Comparison of ENCODE assay signal across 13 mouse cellular contexts in genomic region chr13:83997599-83998369, GRCm38 (mm10).
DNase-seq lines count a peak whose midpoint lies in the region; ATAC-seq lines count a peak whose summit lies in the region.
"Had no signal": no experiment of that assay in that cellular context is flagged by ENCODE, and none has a peak within 500 bp of the region (broad histone marks: within the 10 kb centered on the region; RNA-seq: fewer than 3 reads in every experiment).

No protein-coding gene starts in this region.

- H3K4me2 ChIP-seq in forebrain, embryonic 11.5 days (ENCODE audit: low read depth, low read length, severe bottlenecking) = no peak overlapping the region
- H3K4me2 ChIP-seq in hindbrain, embryonic 16.5 days (ENCODE audit: low read length) = peak overlapping the region; percentile 28; the same call in 1 of the 2 replicates
- H3K4me2 ChIP-seq in midbrain, embryonic 16.5 days (ENCODE audit: low read length) = peak overlapping the region; percentile 33
- H3K4me2 ChIP-seq: liver, embryonic 15.5 days had no signal

- no peak overlapping the region for H3K27ac ChIP-seq in forebrain, embryonic 11.5 days (ENCODE audit: low read depth, low read length)
- peak overlapping the region; percentile 55 for H3K27ac ChIP-seq in hindbrain, embryonic 16.5 days (ENCODE audit: low read depth, low read length)
- H3K27ac ChIP-seq in midbrain, embryonic 16.5 days (ENCODE audit: low read length) = peak overlapping the region; percentile 67
- H3K27ac ChIP-seq: kidney, postnatal 0 days; liver, embryonic 15.5 days had no signal

- no peaks in the 10 kb centered on the region for H3K36me3 ChIP-seq in forebrain, embryonic 11.5 days (ENCODE audit: control insufficient read depth, insufficient read depth, low read length)
- no peaks in the 10 kb centered on the region for H3K36me3 ChIP-seq in hindbrain, embryonic 16.5 days (ENCODE audit: control insufficient read depth, insufficient read depth, low read length)
- no peaks in the 10 kb centered on the region for H3K36me3 ChIP-seq in midbrain, embryonic 16.5 days (ENCODE audit: control insufficient read depth, insufficient read depth, low read length)
- H3K36me3 ChIP-seq: liver, embryonic 15.5 days had no signal

- ATAC-seq in forebrain, embryonic 11.5 days (replicated peaks; ENCODE audit: low FRiP score) = peak; percentile 56; the same call in 1 of the 2 replicates
- ATAC-seq in hindbrain, embryonic 16.5 days = peak; percentile 77
- peak; percentile 82 for ATAC-seq in midbrain, embryonic 16.5 days

- peak; percentile 20 for DNase-seq in embryo, embryonic 11 days
- no peak for DNase-seq in embryo, embryonic 9.5 days (ENCODE audit: extremely low spot score)
- no peak for DNase-seq in forebrain, embryonic 11.5 days (ENCODE audit: low spot score)
- no peak for DNase-seq in ovary, adult 18-20 months (ENCODE audit: low spot score)
- DNase-seq in urinary bladder, postnatal 4 days (ENCODE audit: low spot score in 2 of 2) = no peak
- no peak for DNase-seq in spleen, adult 18-20 months
- DNase-seq: adrenal gland, postnatal 14 days; gastrocnemius, postnatal 10 days had no signal

- H3K9me3 ChIP-seq in forebrain, embryonic 11.5 days (ENCODE audit: control insufficient read depth, low read length) = no peaks in the 10 kb centered on the region
- H3K9me3 ChIP-seq in hindbrain, embryonic 16.5 days (ENCODE audit: control insufficient read depth, low read length) = no peaks in the 10 kb centered on the region
- no peaks in the 10 kb centered on the region for H3K9me3 ChIP-seq in midbrain, embryonic 16.5 days (replicated peaks; ENCODE audit: control insufficient read depth, low read length, poor library complexity, severe bottlenecking)
- H3K9me3 ChIP-seq: liver, embryonic 15.5 days; megakaryocyte, embryonic 14.5 days had no signal

- H3K4me1 ChIP-seq in forebrain, embryonic 11.5 days (replicated peaks; ENCODE audit: control insufficient read depth, insufficient read depth, low read length) = no peaks in the 10 kb centered on the region; the same call in 1 of the 2 replicates
- H3K4me1 ChIP-seq in hindbrain, embryonic 16.5 days (ENCODE audit: control insufficient read depth, insufficient read depth, low read depth, low read length) = no peaks in the 10 kb centered on the region
- peaks cover 5% of the 10 kb centered on the region; the same call in 1 of the 2 replicates for H3K4me1 ChIP-seq in midbrain, embryonic 16.5 days (ENCODE audit: control insufficient read depth, insufficient read depth, low read length)
- H3K4me1 ChIP-seq: liver, embryonic 15.5 days; megakaryocyte, embryonic 14.5 days had no signal

- H3K27me3 ChIP-seq in forebrain, embryonic 11.5 days (ENCODE audit: control insufficient read depth, insufficient read depth, low read length) = no peaks in the 10 kb centered on the region
- no peaks in the 10 kb centered on the region for H3K27me3 ChIP-seq in hindbrain, embryonic 16.5 days (replicated peaks; ENCODE audit: control insufficient read depth, insufficient read depth, low read length)
- H3K27me3 ChIP-seq in midbrain, embryonic 16.5 days (ENCODE audit: control insufficient read depth, insufficient read depth, low read depth, low read length) = no peaks in the 10 kb centered on the region
- H3K27me3 ChIP-seq: liver, embryonic 15.5 days; megakaryocyte, embryonic 14.5 days had no signal

- H3K9ac ChIP-seq in forebrain, embryonic 11.5 days (ENCODE audit: low read length) = peak overlapping the region; percentile 32; the same call in 1 of the 2 replicates
- no peak overlapping the region for H3K9ac ChIP-seq in hindbrain, embryonic 16.5 days (ENCODE audit: low read depth, low read length)
- H3K9ac ChIP-seq in midbrain, embryonic 16.5 days (ENCODE audit: low read depth, low read length) = peak overlapping the region; percentile 2; the same call in 1 of the 2 replicates
- H3K9ac ChIP-seq: liver, embryonic 15.5 days had no signal

- no peak overlapping the region for H3K4me3 ChIP-seq in forebrain, embryonic 11.5 days (ENCODE audit: low read depth, low read length)
- H3K4me3 ChIP-seq in hindbrain, embryonic 16.5 days (ENCODE audit: low read length) = no peak overlapping the region
- no peak overlapping the region for H3K4me3 ChIP-seq in midbrain, embryonic 16.5 days (ENCODE audit: low read depth, low read length)
- H3K4me3 ChIP-seq: liver, embryonic 15.5 days; megakaryocyte, embryonic 14.5 days had no signal

- WGBS in forebrain, embryonic 11.5 days = 50% methylated on average over 12 of the region's 12 CpGs
- WGBS in hindbrain, embryonic 16.5 days = 50% methylated on average over 12 of the region's 12 CpGs
- 40% methylated on average over 12 of the region's 12 CpGs for WGBS in midbrain, embryonic 16.5 days
